Mouse (Mus musculus) neural tube, embryonic 10.5 days (tissue): ENCODE results near the gene Zfp652.
A peak's percentile ranks its signal among the peaks of the same experiment; 100 is the strongest.
"Not testable (repeated sequence)": the region's sequence is repeated elsewhere in the genome, so short reads cannot be mapped to it uniquely, and the experiment has no call there.

ENCODE experiments used
- DNase-seq: peaks from one replicate; pipeline ENCODE4 v3.0.0-alpha.2; 2017; ENCODE audit warnings: low spot score; ENCODE audit errors: extremely low spot score

The Zfp652 gene

DNA sequence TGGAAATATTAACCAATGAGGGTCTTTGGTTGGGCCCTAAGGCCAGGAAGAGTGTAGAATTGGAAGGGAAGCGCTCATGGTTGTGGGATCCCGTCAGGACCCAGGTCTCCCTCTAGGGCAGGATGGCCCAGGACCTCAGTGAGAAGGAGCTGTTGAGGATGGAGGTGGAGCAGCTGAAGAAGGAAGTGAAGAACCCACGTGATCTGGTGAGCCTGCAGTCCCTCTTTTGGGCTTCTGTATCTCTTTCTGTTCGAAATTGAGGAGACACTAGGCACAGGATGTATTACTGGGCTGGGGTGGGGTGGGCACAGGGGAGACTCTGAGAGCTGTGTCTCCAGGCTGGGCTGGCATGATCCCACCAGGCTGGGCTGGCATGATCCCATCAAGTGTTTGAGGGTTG lies 132.5 kb downstream of the Zfp652 start:
- no peak for DNase-seq

DNA sequence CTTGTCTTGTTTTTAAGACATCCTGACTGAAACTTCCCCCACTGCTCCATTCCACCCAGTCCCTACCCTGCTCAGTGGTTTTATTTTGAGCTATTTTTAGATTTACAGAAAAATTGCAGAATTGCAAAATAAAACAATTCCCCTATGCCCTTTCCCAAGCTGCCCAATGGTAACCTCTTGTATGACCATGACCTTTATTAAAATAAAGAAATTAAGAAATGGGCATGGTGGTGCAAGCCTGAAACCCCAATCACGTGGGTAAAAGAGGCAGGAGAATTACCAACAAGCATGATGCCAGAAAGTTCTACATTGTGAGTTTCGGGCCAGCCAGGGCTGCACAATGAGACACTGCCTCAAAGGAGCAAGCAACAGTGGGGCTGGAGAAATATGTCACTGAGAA lies 138.4 kb downstream of the Zfp652 start:
- no peak for DNase-seq

DNA sequence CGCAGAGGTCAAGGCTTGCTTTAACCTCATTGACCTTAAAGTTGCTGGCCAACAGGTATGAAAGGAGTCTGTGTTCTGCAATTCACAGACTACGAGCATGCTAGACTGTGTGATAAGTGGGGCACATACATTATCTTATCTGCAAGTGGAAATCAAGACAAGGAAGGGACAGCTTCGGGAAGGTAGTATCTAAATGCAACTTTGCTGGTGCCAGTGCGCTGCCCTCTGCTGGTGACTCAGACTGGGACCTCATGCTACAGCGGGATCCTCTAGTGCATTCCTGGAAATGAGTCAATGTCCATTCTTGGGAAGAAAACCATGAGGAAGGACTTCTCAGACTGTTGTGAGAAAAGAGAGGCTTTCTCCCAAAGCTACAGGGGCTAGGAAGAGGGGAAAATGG lies 141.2 kb downstream of the Zfp652 start:
- no peak for DNase-seq

GRCm38 (mm10) chr11:95857306-95857705 lies 144.8 kb downstream of the Zfp652 start:
- DNase-seq, result no peak

GRCm38 (mm10) chr11:95857716-95858527 lies 145.4 kb downstream of the Zfp652 start:
- DNase-seq, result no peak

GRCm38 (mm10) chr11:95858528-95859467 lies 146.3 kb downstream of the Zfp652 start:
- DNase-seq, result peak; percentile 97

- peak; percentile 85 for DNase-seq
Observed at GRCm38 (mm10) chr11:95859468-95859855, 147.0 kb downstream of the Zfp652 start.

DNA sequence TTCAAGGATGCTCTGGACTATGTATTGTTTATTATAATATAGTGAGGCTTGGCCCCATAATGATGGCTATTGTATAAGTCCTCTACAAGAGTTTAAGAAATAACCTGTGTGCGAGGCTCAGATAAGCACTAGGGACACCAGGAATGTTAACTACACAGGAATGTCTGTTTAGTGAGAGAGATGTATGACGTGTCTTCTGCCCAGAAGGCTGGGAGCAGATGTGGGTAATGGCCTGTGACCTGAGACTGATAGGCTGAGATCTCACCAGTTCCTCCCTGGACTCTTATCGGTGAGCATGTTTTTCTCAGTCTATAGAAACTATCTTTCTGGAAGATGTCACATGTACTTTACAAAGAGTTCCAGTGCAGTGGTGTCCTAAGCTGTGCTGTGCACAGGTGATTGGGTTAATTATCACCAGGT lies 147.6 kb downstream of the Zfp652 start:
- DNase-seq, result peak; percentile 34

GRCm38 (mm10) chr11:95861397-95861796 lies 148.9 kb downstream of the Zfp652 start:
- DNase-seq, result no peak

GRCm38 (mm10) chr11:95869442-95869841 lies 157.0 kb downstream of the Zfp652 start:
- no peak for DNase-seq

- DNase-seq, result no peak
Observed at GRCm38 (mm10) chr11:95869918-95870470, 157.5 kb downstream of the Zfp652 start.

- DNase-seq, result no peak
Observed at GRCm38 (mm10) chr11:95875804-95876203, 163.3 kb downstream of the Zfp652 start.

GRCm38 (mm10) chr11:95876296-95876695 lies 163.8 kb downstream of the Zfp652 start:
- DNase-seq, result peak; percentile 67

- not testable (repeated sequence) for DNase-seq
Observed at GRCm38 (mm10) chr11:95879861-95880260, 167.4 kb downstream of the Zfp652 start.
